Comparison of ENCODE assay signal across 8 mouse cellular contexts in genomic region chr9:106288864-106289263, GRCm38 (mm10). TPM values are rescaled to one million over a fixed set of nuclear protein-coding genes. Genes with fewer than 3 reads are reported as not detected.
DNase-seq lines count a peak whose midpoint lies in the region; ATAC-seq lines count a peak whose summit lies in the region.

No protein-coding gene starts in this region.

- 33% methylated on average over 3 of the region's 3 CpGs for WGBS in intestine, embryonic 16.5 days
- WGBS in midbrain, embryonic 13.5 days: 25% methylated on average over 3 of the region's 3 CpGs

- H3K9ac ChIP-seq in intestine, embryonic 16.5 days (ENCODE audit: low read depth, low read length): no peak overlapping the region
- no peak overlapping the region for H3K9ac ChIP-seq in midbrain, embryonic 13.5 days (replicated peaks)

- H3K27ac ChIP-seq in intestine, embryonic 16.5 days (ENCODE audit: low read length): no peak overlapping the region
- H3K27ac ChIP-seq in midbrain, embryonic 13.5 days: no peak overlapping the region

- peak; percentile 60 for DNase-seq in ovary, postnatal 14 days (ENCODE audit: low spot score)
- DNase-seq in ovary, postnatal 10 days (ENCODE audit: low spot score): no peak
- DNase-seq in embryo, embryonic 10.5 days (ENCODE audit: low spot score): peak; percentile 82
- DNase-seq in gastrocnemius, postnatal 10 days: peak; percentile 77
- DNase-seq in left cerebral cortex, postnatal 25 days (ENCODE audit: low spot score in 2 of 2): peak; percentile 90 to 94
- peak; percentile 43 to 68 for DNase-seq in spleen, postnatal 14 days (ENCODE audit: low spot score in 2 of 2)

- peak; percentile 52; the same call in 1 of the 2 replicates for ATAC-seq in intestine, embryonic 16.5 days
- peak; percentile 75 for ATAC-seq in midbrain, embryonic 13.5 days

- H3K9me3 ChIP-seq in intestine, embryonic 16.5 days (ENCODE audit: control insufficient read depth, low read length): no peaks in the 10 kb centered on the region
- no peaks in the 10 kb centered on the region for H3K9me3 ChIP-seq in midbrain, embryonic 13.5 days

- no peaks in the 10 kb centered on the region for H3K4me1 ChIP-seq in intestine, embryonic 16.5 days (ENCODE audit: control insufficient read depth, insufficient read depth, low read length)
- no peaks in the 10 kb centered on the region for H3K4me1 ChIP-seq in midbrain, embryonic 13.5 days (replicated peaks)

- H3K27me3 ChIP-seq in intestine, embryonic 16.5 days (replicated peaks; ENCODE audit: control insufficient read depth, insufficient read depth, low read length): no peaks in the 10 kb centered on the region
- no peaks in the 10 kb centered on the region for H3K27me3 ChIP-seq in midbrain, embryonic 13.5 days

- no peak overlapping the region for H3K4me3 ChIP-seq in intestine, embryonic 16.5 days (ENCODE audit: low read length)
- no peak overlapping the region for H3K4me3 ChIP-seq in midbrain, embryonic 13.5 days (replicated peaks)

- peaks cover 11% of the 10 kb centered on the region; the same call in 1 of the 2 replicates for H3K36me3 ChIP-seq in intestine, embryonic 16.5 days (ENCODE audit: control insufficient read depth, insufficient read depth, low read length)
- peaks cover 19% of the 10 kb centered on the region for H3K36me3 ChIP-seq in midbrain, embryonic 13.5 days

- intact Hi-C loops in left cerebral cortex, postnatal 25 days (cut with DNase I): loop anchor here (1.0 to 2.0 kb wide), 2 partner anchors 132 to 188 kb away; partner anchors contain the start of gene Parp3

- no peak overlapping the region for H3K4me2 ChIP-seq in intestine, embryonic 16.5 days (ENCODE audit: low read depth, low read length)
- H3K4me2 ChIP-seq in midbrain, embryonic 13.5 days (replicated peaks): no peak overlapping the region

RNA-seq across cellular contexts. Expression of gene Poc1a, which starts 8.0 kb away (rescaled TPM):
- 1 to 10 TPM; 3.7 to 5.2 TPM for total RNA-seq in gastrocnemius, postnatal 10 days (2021)
- 27.0 and 29.1 TPM in 2 replicates for polyA plus RNA-seq in intestine, embryonic 16.5 days (2015; fragmentation: Nextera tagmentation; extraction: Ambion mirVana)
- 10 to 100 TPM; 17.2 to 18.9 TPM for total RNA-seq in left cerebral cortex, postnatal 25 days (2021)
- polyA plus RNA-seq in midbrain, embryonic 13.5 days (2015; fragmentation: Nextera tagmentation; extraction: Ambion mirVana): 10.6 and 13.5 TPM in 2 replicates

RNA-seq across cellular contexts. Expression of gene Alas1, which starts 40.4 kb away (rescaled TPM):
- 100 to 1,000 TPM; 152 to 165 TPM for total RNA-seq in gastrocnemius, postnatal 10 days (2021)
- 129 and 131 TPM in 2 replicates for polyA plus RNA-seq in intestine, embryonic 16.5 days (2015; fragmentation: Nextera tagmentation; extraction: Ambion mirVana)
- total RNA-seq in left cerebral cortex, postnatal 25 days (2021): 100 to 1,000 TPM; 135 to 144 TPM
- polyA plus RNA-seq in midbrain, embryonic 13.5 days (2015; fragmentation: Nextera tagmentation; extraction: Ambion mirVana): 91.5 and 93.6 TPM in 2 replicates
